In the genomic region with DNA sequence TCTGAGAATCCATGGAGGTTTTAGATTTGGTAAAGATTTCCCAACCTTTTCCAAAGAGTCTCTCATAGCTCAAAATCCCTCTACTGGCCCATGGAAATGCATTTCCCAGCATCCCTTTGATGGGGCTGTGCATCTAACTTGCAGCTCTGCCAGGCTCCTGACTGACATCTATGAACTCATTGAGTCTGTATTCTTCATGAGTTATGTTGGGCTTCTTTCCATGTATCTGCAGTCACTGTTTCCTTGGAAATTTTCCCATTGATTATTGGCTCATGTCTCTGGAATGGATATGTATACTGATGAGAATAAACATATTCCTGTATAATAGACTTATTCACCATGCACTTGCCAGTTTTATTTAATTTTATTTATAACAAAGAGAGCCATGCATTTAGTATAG, we compare ENCODE assay signal across 26 mouse cellular contexts. TPM values are rescaled to one million over a fixed set of nuclear protein-coding genes. Genes with fewer than 3 reads are reported as not detected.
"Had no signal": no experiment of that assay in that cellular context is flagged by ENCODE, and none has a peak within 500 bp of the region (broad histone marks: within the 10 kb centered on the region; RNA-seq: fewer than 3 reads in every experiment).

No protein-coding gene starts in this region.

- ATAC-seq: intestine, postnatal 0 days; liver, embryonic 12.5 days; midbrain, embryonic 13.5 days; midbrain, embryonic 16.5 days had no signal

- DNase-seq: kidney, adult 2 months; kidney, postnatal 25 days; liver; lung, adult 18-20 months; retina, postnatal 1 day; thymus, postnatal 25 days had no signal

- H3K9ac ChIP-seq: limb, embryonic 12.5 days; liver, embryonic 12.5 days; liver, embryonic 15.5 days; midbrain, embryonic 13.5 days; neural tube, embryonic 13.5 days had no signal

- H3K27me3 ChIP-seq: limb, embryonic 12.5 days; liver, embryonic 12.5 days; liver, embryonic 15.5 days; midbrain, embryonic 13.5 days; neural tube, embryonic 13.5 days had no signal

- H3K9me3 ChIP-seq: limb, embryonic 12.5 days; liver, embryonic 12.5 days; liver, embryonic 15.5 days; midbrain, embryonic 13.5 days; neural tube, embryonic 13.5 days had no signal

- H3K4me3 ChIP-seq: layer of hippocampus, adult 2 months; limb, embryonic 12.5 days; liver, embryonic 12.5 days; liver, embryonic 15.5 days; midbrain, embryonic 13.5 days; myocyte; neural tube, embryonic 13.5 days had no signal

- H3K36me3 ChIP-seq: limb, embryonic 12.5 days; liver, embryonic 12.5 days; liver, embryonic 15.5 days; midbrain, embryonic 13.5 days; neural tube, embryonic 13.5 days had no signal

- H3K4me2 ChIP-seq: limb, embryonic 12.5 days; liver, embryonic 12.5 days; liver, embryonic 15.5 days; midbrain, embryonic 13.5 days; neural tube, embryonic 13.5 days had no signal

- H3K27ac ChIP-seq: kidney, postnatal 0 days; layer of hippocampus, adult 2 months; limb, embryonic 12.5 days; liver, embryonic 12.5 days; liver, embryonic 15.5 days; macrophage; midbrain, embryonic 13.5 days; neural tube, embryonic 13.5 days had no signal

- H3K4me1 ChIP-seq: limb, embryonic 12.5 days; liver, embryonic 12.5 days; liver, embryonic 15.5 days; midbrain, embryonic 13.5 days; neural tube, embryonic 13.5 days had no signal

RNA-seq across cellular contexts. Expression of gene Cxcl15, which starts 11.7 kb away (rescaled TPM):
- total RNA-seq: layer of hippocampus, adult 2 months; layer of hippocampus, postnatal 14 days; left cerebral cortex, postnatal 25 days; megakaryocyte, adult 5-6 weeks; monocyte, adult 5-6 weeks; neutrophil, adult 5-6 weeks had no signal
- polyA plus RNA-seq: kidney, adult 2 months; kidney, embryonic 14.5 days; large intestine, adult 2 months; limb, embryonic 12.5 days; liver, embryonic 12.5 days; liver, embryonic 15.5 days; macrophage; midbrain, embryonic 13.5 days; midbrain, embryonic 16.5 days; myocyte; neural tube, embryonic 13.5 days; spleen, adult 2 months had no signal

RNA-seq across cellular contexts. Expression of gene Cxcl3, which starts 20.1 kb away (rescaled TPM):
- total RNA-seq: layer of hippocampus, adult 2 months; layer of hippocampus, postnatal 14 days; left cerebral cortex, postnatal 25 days; megakaryocyte, adult 5-6 weeks; monocyte, adult 5-6 weeks had no signal
- polyA plus RNA-seq: intestine, postnatal 0 days; kidney, adult 2 months; kidney, embryonic 14.5 days; large intestine, adult 2 months; limb, embryonic 12.5 days; liver, embryonic 12.5 days; liver, embryonic 15.5 days; lung, embryonic 16.5 days; midbrain, embryonic 13.5 days; midbrain, embryonic 16.5 days; myocyte; neural tube, embryonic 13.5 days had no signal

RNA-seq across cellular contexts. Expression of gene Pf4, which starts 33.8 kb away (rescaled TPM):
- polyA plus RNA-seq: myocyte had no signal

RNA-seq across cellular contexts. Expression of gene Ppbp, which starts 37.7 kb away (rescaled TPM):
- total RNA-seq: layer of hippocampus, postnatal 14 days had no signal

RNA-seq across cellular contexts. Expression of gene Cxcl5, which starts 46.9 kb away (rescaled TPM):
- total RNA-seq: left cerebral cortex, postnatal 25 days; megakaryocyte, adult 5-6 weeks; monocyte, adult 5-6 weeks had no signal
- polyA plus RNA-seq: kidney, adult 2 months; limb, embryonic 12.5 days; lung, embryonic 16.5 days; midbrain, embryonic 13.5 days; neural tube, embryonic 13.5 days had no signal
